Mouse (Mus musculus) heart, postnatal 0 days (tissue): ENCODE results near the gene Gstm7.

Experiments used
- CTCF ChIP-seq: IDR thresholded peaks from 2 replicates; pipeline ENCODE4 v1.5.1; 2016; ENCODE audit warnings: antibody characterized with exemption, control low read depth, low read depth
- EP300 ChIP-seq: IDR thresholded peaks from 2 replicates; pipeline ENCODE4 v1.6.1; 2016; ENCODE audit warnings: antibody characterized with exemption, low read depth

- TF ChIP-seq EP300 (no peak), CTCF (no peak)
Observed at GRCm38 (mm10) chr3:107887674-107888495, 43.7 kb downstream of the Gstm7 start.
